Mouse (Mus musculus) G1E (cell line): ENCODE measurements around the gene Cga.
"Not testable (repeated sequence)": the region's sequence is repeated elsewhere in the genome, so short reads cannot be mapped to it uniquely, and the experiment has no call there.

Source experiments
- CTCF ChIP-seq: IDR thresholded peaks from 2 replicates; pipeline ENCODE4 v1.5.1; 2012; ENCODE audit warnings: low read depth, low read length, inconsistent platforms, mixed read lengths
- GATA1 ChIP-seq: IDR thresholded peaks from 2 replicates; pipeline ENCODE4 v1.6.1; 2012; ENCODE audit warnings: borderline replicate concordance, low read length, inconsistent platforms, mixed read lengths
- GATA2 ChIP-seq: IDR thresholded peaks from 2 replicates; pipeline ENCODE4 v1.6.1; 2012; ENCODE audit warnings: low read depth, low read length, inconsistent platforms, borderline replicate concordance
- POLR2AphosphoS5 ChIP-seq: IDR thresholded peaks from 2 replicates; pipeline ENCODE4 v1.6.1; 2012; ENCODE audit warnings: low read depth, low read length, inconsistent platforms; ENCODE audit not compliant: insufficient replicate concordance
- TAL1 ChIP-seq: conservative IDR thresholded peaks from 2 replicates; pipeline ENCODE4 v1.6.1; 2012; ENCODE audit warnings: low read depth, low read length, inconsistent platforms, mixed read lengths

DNA sequence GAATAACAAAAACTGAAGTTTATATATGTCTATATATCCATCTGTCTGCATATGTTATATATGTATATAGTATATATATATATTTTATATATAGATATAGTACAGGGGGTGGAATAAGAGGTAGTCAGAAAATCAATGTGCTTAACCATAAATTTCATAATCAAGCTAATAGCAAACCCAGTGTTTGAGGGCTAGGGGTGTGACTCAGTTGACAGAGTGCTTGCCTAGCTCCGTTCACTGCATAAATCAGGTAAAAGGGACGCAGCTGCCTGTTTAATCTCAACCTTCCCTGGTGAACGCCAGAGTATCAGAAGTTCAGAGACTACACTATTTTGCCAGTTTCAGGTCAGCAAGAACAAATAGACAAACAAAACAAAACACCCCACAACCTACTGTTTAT lies 8.0 kb downstream of the Cga start:
- TF ChIP-seq CTCF, POLR2AphosphoS5, GATA1, TAL1, GATA2: not testable (repeated sequence)
